Mouse (Mus musculus): ENCODE results near the gene Serp2. TPM values are rescaled to one million over a fixed set of nuclear protein-coding genes. Genes with fewer than 3 reads are reported as not detected.

Serp2 gene
- total RNA-seq, 2 experiments from 2014 or later = 140 to 147 TPM

DNA sequence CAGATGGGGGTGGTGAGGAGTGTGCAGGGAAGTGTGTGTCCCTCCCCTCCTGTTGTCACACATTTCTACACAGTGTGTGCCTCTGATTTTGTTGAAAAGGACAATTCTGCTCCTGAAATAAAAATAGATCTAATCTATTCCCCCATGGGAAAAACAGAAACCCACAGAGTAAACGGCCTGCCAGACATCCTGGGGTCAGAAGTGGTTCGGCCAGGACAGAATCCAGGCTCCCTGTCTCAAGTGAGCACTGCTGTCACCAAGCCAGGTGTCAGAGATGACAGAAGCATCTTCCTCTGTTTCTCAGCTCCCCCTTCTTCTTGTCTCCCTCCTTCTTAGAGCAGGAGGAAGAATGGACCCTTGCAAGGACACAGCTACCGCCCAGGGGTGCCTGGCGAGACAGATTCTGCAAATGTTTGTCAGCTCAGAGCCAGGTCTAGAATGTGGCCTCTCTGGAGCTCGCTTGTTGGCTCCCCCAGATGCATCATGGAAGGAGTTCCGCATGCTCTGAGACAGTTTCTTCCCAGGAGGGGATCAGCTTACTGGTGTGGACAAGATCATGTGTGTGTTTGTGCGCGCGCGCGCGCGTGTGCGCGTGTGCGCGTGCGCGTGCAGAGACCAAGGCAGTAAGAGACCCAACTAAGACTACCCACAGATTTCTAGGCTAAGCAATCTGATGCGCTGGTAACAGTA, 29.5 kb downstream of the Serp2 start:
- no peak for DNase-seq

- no peak for DNase-seq
These were observed 30.2 kb downstream of the Serp2 start for GRCm38 (mm10) chr14:76526467-76526866.

DNA sequence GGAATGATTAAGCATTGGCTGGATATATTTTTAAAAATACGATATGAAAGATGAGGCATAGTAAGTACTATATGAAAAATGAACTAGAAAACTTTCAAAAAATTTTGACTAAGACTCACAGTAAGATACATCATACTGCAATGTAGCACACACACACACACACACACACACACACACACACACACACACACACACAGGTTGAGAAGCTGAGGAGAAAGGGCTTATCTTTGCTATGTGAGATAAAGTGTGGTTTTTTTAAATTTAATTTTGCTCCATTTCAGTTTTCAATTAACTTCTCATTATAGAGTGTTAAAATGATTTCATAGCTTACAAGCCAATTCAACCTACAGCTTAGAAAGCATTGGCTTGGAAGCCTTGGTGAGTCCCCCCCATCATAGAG, 33.3 kb downstream of the Serp2 start:
- no peak for DNase-seq

DNA sequence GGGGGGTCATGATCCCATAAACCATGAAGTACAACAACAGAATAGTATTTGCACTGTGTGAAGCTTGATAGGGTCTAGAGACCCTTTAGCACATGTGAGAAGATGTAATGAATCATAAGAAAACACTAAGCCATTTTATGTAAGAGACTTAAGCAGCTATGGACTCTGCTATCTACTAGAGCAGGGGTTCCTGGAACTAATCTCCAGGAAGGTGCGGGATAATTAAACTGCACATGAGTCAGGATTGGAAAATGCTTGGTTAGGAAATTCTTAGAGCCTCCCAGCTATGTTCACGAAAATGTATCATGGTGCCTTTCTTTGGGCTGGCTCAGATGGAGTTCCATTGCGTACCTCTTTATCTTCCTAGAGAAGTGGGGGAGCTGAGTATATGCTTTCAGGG, 35.4 kb downstream of the Serp2 start:
- no peak for DNase-seq

DNA sequence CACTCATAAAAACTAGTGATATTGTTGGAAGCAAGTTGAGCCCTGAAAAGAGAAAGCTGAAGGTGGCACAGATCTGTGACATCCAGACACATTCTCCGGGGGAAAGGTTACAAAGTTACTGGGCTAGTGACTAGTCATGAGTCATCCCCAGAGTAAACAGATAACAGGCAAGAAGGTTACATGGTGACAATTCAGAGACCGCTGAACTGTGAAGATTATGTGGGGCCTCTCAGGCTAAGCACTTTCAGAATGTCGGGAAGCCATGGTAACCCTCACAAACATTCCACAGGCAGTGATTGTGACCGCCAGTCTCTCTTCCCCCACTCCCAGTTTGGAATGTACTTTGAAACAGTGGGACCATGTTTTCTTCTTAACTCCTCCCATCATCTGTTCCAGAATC, 36.1 kb downstream of the Serp2 start:
- no peak for DNase-seq

DNA sequence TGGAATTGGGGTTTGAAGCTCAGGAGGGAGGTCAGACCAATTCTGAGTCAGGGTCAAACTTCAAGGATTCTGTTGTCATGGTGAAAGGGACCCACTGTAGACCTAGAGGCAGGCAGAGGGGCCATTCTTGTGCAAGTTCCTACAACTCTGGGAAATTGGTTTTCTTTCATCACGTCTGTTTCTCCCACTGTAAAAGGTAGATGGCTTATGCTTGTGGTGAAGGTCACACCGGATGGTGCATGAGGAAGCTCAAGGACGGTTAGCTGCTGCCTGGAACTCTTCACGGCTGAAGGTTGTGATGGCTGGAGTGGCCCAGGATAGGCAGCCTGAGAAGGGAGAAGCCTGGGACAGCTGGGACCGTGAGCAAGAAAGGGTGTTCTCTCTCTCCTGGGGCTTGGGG, 38.5 kb downstream of the Serp2 start:
- no peak for DNase-seq

- DNase-seq = no peak
These were observed 41.1 kb downstream of the Serp2 start for GRCm38 (mm10) chr14:76515620-76516019.

GRCm38 (mm10) chr14:76514050-76514585, 42.6 kb downstream of the Serp2 start:
- no peak for DNase-seq

DNA sequence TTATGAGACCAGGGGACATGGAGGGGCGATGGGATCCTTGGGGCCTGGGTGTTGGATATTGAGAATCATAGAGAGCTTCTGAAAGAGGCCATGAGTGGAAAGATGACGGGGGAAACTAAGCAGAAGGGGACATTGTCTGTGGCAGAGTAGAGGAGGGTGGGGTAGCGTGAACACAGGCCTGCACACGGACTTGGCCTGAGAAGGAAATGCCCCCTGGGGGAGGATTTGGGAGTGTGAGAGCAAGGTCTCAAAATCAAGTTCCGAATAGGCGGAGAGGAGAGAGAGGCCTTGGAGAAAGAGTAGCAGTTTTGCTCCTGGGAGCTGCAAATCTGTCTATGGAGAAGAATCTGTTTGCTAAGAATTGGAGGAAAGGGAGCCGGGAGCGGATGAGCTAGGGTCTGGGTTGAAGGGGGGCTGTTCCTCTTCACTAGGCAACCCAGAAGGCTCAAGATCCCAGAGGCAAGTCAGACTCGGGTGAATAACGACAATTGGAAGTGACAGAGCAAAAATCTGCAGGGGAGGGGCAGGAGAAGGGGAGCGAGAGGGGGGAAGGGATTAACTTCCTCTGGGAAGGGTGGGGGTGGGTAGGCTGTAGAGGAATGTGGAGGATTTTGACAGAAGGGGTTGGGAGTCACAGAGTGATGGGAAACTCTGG, 43.2 kb downstream of the Serp2 start:
- DNase-seq = no peak

- no peak for DNase-seq
These were observed 44.7 kb downstream of the Serp2 start for GRCm38 (mm10) chr14:76511971-76512370.

DNA sequence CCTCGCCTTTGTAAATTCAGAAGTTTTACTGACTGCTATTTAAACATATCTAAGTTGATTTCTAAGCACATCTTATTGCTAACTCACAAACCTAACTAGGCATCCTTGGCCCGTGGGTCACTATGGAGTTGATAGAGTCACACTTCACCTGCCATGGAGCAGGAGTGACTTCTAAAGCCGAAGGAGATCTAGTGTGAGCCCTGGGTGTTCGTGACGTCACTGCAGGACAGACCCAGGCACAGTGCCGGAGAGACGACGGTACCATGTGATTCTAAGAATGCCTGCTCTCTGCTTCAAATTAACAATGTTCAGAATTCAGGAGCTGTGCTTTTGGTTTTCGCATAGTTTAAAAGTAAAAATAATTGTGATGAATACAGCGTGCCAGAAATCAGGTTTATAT, 48.0 kb downstream of the Serp2 start:
- DNase-seq = no peak

DNA sequence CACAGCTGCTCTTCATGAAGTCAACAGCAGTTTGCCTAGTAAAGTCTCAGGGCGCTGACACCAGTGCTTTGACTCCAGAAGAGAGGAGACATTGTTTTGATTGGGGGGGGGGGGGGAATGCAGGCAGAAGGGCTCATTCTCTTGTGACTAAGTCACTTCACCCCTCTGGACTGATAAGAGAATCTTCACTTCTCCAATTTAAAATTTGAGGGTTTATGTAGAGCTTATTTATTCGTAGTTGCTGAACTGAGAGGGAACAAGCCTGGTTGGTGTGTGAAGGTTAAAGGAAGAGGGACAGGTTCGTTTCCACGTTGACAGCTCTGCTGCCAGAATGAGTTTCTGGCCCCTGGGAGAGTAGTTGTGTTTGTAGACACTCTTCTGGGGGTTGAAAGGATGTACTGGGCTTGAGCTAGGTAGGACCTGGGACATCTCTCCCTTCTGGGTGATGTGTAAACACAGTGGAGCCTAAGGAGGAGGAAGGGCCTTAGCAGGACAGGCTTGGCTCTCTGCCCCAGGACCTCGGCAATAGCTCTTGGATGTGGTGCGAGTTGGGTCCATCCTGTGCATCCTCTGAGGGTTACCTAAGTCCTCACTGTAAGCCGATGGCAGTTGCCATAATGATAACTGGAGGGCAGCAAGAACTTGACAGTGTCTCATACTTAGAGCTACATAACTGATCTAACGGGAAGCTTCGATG, 48.7 kb downstream of the Serp2 start:
- no peak for DNase-seq

DNA sequence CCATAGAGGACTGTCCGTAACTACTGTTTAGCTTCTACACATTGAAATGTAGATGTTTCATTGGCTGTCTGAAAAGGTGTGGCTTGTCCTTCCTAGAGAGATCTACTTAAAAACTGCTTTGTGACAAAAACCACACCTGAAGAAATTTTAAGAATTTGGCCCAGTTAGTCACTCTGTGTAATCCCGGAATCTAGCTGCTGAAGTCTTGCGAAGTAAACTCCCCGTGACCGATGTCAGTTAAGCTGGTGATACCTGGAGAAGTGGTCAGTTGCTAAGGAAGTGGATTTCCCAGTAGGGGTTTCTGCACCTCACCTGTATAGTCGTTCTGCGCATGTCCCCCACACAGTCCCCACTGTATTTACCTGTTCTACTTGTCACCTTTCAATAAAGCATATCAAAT, 49.3 kb downstream of the Serp2 start:
- DNase-seq = no peak

DNA sequence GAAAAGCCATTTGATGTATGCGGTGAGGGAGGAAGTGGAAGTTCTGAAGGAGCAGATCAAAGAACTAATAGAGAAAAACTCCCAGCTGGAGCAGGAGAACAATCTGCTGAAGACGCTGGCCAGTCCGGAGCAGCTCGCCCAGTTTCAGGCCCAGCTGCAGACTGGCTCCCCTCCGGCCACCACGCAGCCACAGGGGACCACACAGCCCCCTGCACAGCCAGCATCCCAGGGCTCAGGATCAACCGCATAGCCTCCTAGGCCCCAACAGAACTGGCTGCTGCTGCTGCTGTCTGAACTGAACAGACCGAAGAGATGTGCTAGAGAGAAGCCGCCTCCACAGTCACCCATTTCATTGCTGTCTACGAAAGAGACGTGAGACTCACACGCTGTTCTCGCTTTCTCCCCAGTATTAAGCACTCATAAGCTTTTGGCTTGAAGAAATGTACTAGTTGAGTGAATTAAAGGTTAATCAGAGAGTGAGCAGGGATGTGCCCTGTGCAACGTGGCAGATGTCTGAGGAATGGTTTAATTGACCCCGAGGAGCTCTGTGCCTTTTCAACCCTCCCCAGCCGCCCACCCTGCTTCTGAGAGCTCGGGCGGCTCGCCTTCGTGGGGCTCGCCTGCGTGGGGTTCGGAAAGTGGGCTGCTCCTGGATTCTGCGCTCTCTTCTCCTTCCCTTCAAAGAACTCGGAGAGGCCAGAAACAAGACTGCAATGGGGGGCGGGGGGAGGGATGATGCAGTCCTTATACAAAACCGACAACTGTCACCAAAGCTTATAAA, 50.1 kb downstream of the Serp2 start:
- no peak for DNase-seq

- peak; percentile 77 to 80 for DNase-seq
These were observed 51.1 kb downstream of the Serp2 start for GRCm38 (mm10) chr14:76505439-76506220.

DNA sequence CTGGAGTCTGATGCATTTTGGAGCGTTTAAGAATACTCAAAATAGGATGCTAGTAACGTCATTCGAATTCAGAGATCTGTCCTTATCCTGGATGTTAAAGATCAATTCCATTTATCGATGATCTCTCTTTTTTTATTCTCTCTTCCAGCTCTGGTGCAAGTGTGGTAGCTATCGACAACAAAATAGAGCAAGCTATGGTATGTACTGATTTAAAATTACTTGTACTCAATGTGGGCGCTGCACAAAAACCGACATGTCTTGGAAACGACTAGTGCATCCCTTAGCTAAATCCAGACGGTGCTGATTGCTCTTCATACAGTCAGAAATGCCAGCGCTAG, 51.6 kb downstream of the Serp2 start:
- DNase-seq = no peak

DNA sequence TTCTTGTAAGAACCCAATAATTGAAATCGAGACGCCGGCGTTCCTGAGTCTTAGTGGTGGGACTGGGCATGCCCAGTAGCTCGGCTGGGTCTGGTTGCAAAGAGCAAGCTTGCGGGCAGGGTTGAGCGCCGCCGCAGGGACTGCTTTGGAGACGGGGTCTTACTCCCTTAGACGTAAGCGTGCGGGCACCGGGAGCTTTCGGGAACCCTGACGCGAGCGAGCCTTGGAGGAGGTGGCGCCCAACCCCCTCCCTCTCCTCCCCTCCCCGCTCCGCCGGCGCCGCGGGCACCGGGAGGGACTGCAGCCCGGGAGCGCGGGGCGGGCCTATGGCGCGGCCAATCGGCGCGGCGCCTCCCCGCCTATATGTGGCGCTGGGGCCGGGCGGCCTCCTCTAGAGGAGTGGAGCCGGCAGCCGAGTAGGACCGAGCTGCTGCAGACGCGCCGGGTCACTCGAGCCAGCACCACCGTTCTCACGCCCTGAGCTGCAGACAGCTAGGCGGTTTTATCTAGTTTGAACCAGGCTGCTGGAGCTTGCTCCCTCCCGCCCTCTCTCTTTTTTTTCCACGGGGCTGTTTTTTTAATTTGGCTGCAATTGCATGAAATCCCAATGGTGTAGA, 52.5 kb downstream of the Serp2 start:
- peak; percentile 94 for DNase-seq

- no peak for DNase-seq
These were observed 53.3 kb downstream of the Serp2 start for GRCm38 (mm10) chr14:76503231-76503851.

DNA sequence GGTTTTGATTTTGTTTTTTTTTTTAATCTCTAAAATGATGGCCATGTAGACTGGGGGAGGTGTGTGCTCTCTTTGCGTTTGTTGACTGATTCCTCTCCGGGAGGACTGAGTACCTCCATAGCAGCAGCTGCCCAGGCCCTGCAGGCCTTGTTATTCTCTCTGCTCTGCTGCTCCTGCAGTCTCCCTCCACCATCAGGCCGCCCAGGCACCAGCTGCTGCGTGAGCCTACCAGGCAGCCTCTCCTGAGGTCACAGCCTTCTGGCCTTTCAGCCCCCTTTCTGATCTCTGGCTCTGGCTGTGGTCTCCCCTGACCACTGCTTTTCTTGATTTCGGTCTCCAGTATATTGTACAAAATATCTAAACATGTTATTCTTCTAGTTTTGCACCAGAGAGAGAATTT, 56.7 kb downstream of the Serp2 start:
- DNase-seq = no peak

DNA sequence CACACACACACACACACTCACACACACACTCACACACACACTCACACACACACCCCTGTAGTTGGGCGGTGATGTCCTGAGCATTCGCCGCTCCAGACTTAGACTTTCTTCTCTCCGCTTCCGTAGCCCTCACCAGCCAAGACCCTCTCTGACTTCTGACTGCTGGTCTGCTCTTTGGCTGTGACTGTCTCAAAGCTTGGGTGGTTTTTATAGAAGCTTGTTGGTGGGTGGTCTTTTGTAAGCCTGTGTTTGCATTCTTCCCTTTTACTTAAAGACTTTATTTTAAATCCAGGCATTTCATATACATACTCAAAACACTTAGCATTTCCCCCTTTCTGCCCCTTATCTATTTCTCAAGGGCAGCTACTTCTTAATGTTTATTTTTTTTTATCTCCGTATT, 57.2 kb downstream of the Serp2 start:
- no peak for DNase-seq

DNA sequence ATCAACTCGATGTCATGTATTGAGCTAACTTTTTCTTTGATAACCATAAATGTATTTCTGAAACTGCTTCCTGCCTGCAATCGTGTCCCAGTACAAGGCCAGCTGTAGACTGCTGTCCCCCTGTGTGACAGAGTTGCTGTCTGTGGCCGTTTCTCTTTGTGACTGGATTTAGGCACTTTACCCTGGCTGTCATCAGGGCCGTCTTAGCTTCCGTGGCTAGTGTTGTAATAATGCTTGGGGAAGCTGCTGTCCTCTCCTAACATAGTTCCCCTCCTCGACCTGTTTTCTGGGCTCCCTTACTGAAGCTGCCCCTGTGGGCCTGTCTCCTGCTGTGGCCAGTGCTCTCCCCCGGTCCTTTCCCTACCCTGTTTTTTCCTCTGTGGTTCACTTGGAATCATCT, 58.5 kb downstream of the Serp2 start:
- DNase-seq = no peak

All from layer of hippocampus, postnatal 36 days (tissue).